Mouse (Mus musculus) forebrain, embryonic 13.5 days (tissue): Measurements from ENCODE around the gene Atoh8. TPM values are rescaled to one million over a fixed set of nuclear protein-coding genes. Genes with fewer than 3 reads are reported as not detected.

ENCODE experiments used
- ATAC-seq: fragments of 200-750 bp; cut with Nextera tagmentation; 2 replicates; pipeline ENCODE4 v1.8.0; 2017
- H3K27ac ChIP-seq: fragments of 300-500 bp; sonication (generic); 2 replicates; pipeline ENCODE4 v1.5.1; 2015; ENCODE audit warnings: inconsistent platforms, mild to moderate bottlenecking, moderate library complexity
- H3K27me3 ChIP-seq: fragments of 300-500 bp; sonication (generic); 2 replicates; pipeline ENCODE4 v1.6.1; 2015; ENCODE audit warnings: mild to moderate bottlenecking, inconsistent platforms
- H3K36me3 ChIP-seq: fragments of 300-500 bp; sonication (generic); 2 replicates; pipeline ENCODE4 v1.6.1; 2015; ENCODE audit warnings: mild to moderate bottlenecking, inconsistent platforms; ENCODE audit not compliant: poor library complexity, severe bottlenecking
- H3K4me1 ChIP-seq: fragments of 300-500 bp; sonication (generic); 2 replicates; pipeline ENCODE4 v1.6.1; 2015; ENCODE audit warnings: inconsistent platforms
- H3K4me2 ChIP-seq: fragments of 300-500 bp; sonication (generic); 2 replicates; pipeline ENCODE4 v1.6.1; 2015; ENCODE audit warnings: inconsistent platforms, mild to moderate bottlenecking, moderate library complexity
- H3K4me3 ChIP-seq: fragments of 300-500 bp; sonication (generic); 2 replicates; pipeline ENCODE4 v1.5.1; 2015; ENCODE audit warnings: mild to moderate bottlenecking, inconsistent platforms
- H3K9ac ChIP-seq: fragments of 300-500 bp; sonication (generic); 2 replicates; pipeline ENCODE4 v1.6.1; 2015; ENCODE audit warnings: mild to moderate bottlenecking, inconsistent platforms
- H3K9me3 ChIP-seq: fragments of 300-500 bp; sonication (generic); replicated peaks from 2 replicates; pipeline ENCODE4 v1.6.1; 2016; ENCODE audit warnings: inconsistent platforms
- WGBS: fragments of 180-500 bp; shearing (Covaris S2); methylation state at CpG from one replicate; pipeline ENCODE4 v1.1.7; 2015; 5-methylcytosine and 5-hydroxymethylcytosine counted together
- polyA plus RNA-seq: library from polyadenylated mRNA; unstranded; fragments of >200 nt; fragmentation: Nextera tagmentation; extraction: Ambion mirVana; gene quantifications from 2 replicates; pipeline ENCODE4 v1.2.1, GENCODE M21; 2015

Gene Atoh8
- polyA plus RNA-seq, 1 experiment from 2014 or later: 2.9 TPM

DNA sequence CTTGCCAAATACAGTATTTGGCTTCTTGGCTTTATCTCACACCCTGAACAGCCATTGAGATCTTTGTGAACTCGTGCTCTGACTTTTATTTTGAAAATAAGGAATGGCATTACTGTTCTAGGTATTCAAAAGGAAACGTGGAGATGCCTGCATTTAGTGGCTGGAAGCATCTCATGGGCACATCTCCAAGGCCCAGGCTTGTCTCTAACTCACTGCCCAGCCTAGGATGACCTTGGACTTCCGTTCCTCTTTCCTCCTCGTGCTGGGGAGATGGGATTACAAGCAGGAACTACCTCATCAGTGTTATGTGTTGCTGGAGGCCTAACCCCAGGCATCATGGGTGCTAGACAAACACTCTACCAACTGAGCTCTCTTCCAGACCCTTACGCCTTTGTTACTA is 32.1 kb downstream of the Atoh8 start:
- no peak for ATAC-seq
- Histone ChIP-seq H3K9me3 (no peaks in the 10 kb centered on the region), H3K4me1 (peaks cover 5% of the 10 kb centered on the region; the same call in 1 of the 2 replicates), H3K27ac (no peak overlapping the region), H3K9ac (no peak overlapping the region), H3K4me2 (no peak overlapping the region), H3K4me3 (no peak overlapping the region), H3K27me3 (no peaks in the 10 kb centered on the region), H3K36me3 (peaks cover 5% of the 10 kb centered on the region; the same call in 1 of the 2 replicates)
- 78% methylated on average over 5 of the region's 5 CpGs for WGBS

DNA sequence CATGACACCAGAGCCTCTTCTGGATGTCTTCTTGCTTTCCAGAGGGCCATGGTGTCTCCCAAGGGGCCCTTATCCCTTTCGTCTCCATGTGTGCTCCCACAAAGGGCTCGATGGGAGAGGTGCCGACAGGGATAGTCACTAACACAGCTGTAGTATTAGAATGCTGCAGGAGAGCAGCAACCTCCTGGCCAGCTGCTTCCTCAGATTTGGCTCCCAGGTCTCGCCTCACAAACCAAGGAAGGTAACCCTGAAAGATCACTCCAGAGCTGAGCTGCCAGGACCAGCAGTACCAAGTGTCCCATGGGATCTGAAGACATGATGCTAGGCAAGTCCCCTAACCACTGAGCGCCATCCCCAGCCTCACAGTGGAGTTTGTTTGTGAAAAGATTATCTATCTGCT is 32.6 kb downstream of the Atoh8 start:
- Histone ChIP-seq H3K4me3 (no peak overlapping the region), H3K9me3 (no peaks in the 10 kb centered on the region), H3K4me2 (no peak overlapping the region), H3K36me3 (peaks cover 5% of the 10 kb centered on the region; the same call in 1 of the 2 replicates), H3K27me3 (no peaks in the 10 kb centered on the region), H3K4me1 (peaks cover 5% of the 10 kb centered on the region; the same call in 1 of the 2 replicates), H3K9ac (no peak overlapping the region), H3K27ac (no peak overlapping the region)
- ATAC-seq: no peak
- WGBS: 88% methylated on average over 5 of the region's 5 CpGs

DNA sequence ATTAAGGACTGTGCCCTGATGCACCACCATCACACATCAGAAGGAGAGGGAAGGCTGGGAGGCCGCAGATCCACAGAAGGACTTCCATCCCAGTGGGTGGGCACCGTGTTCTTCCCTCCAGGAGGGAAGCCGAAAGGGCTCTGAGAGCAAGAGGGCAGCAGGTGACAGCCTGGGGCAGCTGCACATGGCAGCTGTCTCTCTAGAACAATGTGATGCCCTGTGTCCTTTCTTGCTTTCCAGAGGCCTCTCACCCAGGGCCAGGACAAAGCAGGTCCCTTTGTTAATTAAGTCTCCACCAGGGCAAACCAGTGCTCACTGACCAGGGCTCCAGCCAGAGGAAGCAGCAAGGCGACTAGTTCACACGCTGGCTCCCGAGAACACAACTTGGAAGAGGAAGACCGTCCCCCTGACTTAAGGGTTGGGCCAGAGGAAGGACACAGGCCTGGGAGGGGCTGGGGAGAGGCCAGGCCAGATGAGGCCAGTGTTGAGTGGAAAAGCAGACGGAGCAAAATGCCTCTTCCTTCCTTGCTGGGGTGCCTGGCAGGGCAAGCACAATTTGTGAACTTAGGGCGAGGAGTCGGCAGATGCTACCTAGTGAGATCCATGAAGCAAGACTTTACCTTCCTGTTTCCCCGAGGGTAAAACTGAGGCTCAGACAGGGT is 34.7 kb downstream of the Atoh8 start:
- peaks cover 5% of the 10 kb centered on the region; the same call in 1 of the 2 replicates for H3K4me1 ChIP-seq
- 55% methylated on average over 11 of the region's 11 CpGs for WGBS
- H3K4me2 ChIP-seq: no peak overlapping the region
- no peaks in the 10 kb centered on the region for H3K36me3 ChIP-seq
- no peak for ATAC-seq
- no peak overlapping the region for H3K9ac ChIP-seq
- no peak overlapping the region for H3K27ac ChIP-seq
- no peaks in the 10 kb centered on the region for H3K9me3 ChIP-seq
- no peaks in the 10 kb centered on the region for H3K27me3 ChIP-seq
- no peak overlapping the region for H3K4me3 ChIP-seq

- H3K4me3 ChIP-seq: no peak overlapping the region
- H3K9me3 ChIP-seq: peaks cover 3% of the 10 kb centered on the region; the same call in 1 of the 2 replicates
- no peak overlapping the region for H3K4me2 ChIP-seq
- no peak overlapping the region for H3K27ac ChIP-seq
- ATAC-seq: no peak
- H3K4me1 ChIP-seq: peaks cover 5% of the 10 kb centered on the region; the same call in 1 of the 2 replicates
- H3K27me3 ChIP-seq: no peaks in the 10 kb centered on the region
- H3K36me3 ChIP-seq: no peaks in the 10 kb centered on the region
- no peak overlapping the region for H3K9ac ChIP-seq
These were observed 37.9 kb downstream of the Atoh8 start for GRCm38 (mm10) chr6:72197515-72197914.

GRCm38 (mm10) chr6:72196660-72197059 is 38.7 kb downstream of the Atoh8 start:
- Histone ChIP-seq H3K27ac (no peak overlapping the region), H3K4me3 (no peak overlapping the region), H3K27me3 (peaks cover under 1% of the 10 kb centered on the region; the same call in 1 of the 2 replicates), H3K9me3 (peaks cover 3% of the 10 kb centered on the region; the same call in 1 of the 2 replicates), H3K9ac (no peak overlapping the region), H3K36me3 (no peaks in the 10 kb centered on the region), H3K4me2 (no peak overlapping the region), H3K4me1 (peaks cover 5% of the 10 kb centered on the region; the same call in 1 of the 2 replicates)
- WGBS: 93% methylated on average over 3 of the region's 3 CpGs
- ATAC-seq: no peak

GRCm38 (mm10) chr6:72190577-72190976 is 44.8 kb downstream of the Atoh8 start:
- H3K27me3 ChIP-seq: peaks cover 33% of the 10 kb centered on the region
- H3K27ac ChIP-seq: no peak overlapping the region
- 69% methylated on average over 5 of the region's 5 CpGs for WGBS
- H3K4me2 ChIP-seq: no peak overlapping the region
- H3K9ac ChIP-seq: no peak overlapping the region
- no peaks in the 10 kb centered on the region for H3K36me3 ChIP-seq
- peaks cover 2% of the 10 kb centered on the region; the same call in 1 of the 2 replicates for H3K9me3 ChIP-seq
- H3K4me3 ChIP-seq: no peak overlapping the region
- no peak for ATAC-seq
- peaks cover 13% of the 10 kb centered on the region for H3K4me1 ChIP-seq

DNA sequence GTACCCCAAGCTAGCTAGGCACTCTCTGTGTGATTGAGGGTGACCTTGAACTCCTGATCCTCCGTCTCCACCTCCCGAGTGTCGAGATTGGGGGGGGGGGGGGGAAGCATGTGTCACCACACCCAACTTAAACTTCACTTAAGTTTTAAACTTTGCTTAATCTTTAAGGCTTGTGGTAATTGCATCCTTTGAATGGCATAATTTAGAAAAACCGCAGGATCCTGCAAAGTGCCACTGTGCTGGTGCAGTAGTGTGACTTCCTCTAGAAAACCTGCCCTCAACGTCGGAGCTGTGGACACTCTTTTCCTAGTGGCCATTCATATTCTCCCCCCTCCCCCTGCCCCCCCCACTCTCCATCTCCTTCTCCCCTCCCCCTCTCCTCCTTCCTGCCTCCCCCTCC is 45.3 kb downstream of the Atoh8 start:
- Histone ChIP-seq H3K9me3 (no peaks in the 10 kb centered on the region), H3K27me3 (peaks cover 33% of the 10 kb centered on the region), H3K27ac (no peak overlapping the region), H3K4me3 (no peak overlapping the region), H3K9ac (no peak overlapping the region), H3K4me1 (peaks cover 13% of the 10 kb centered on the region), H3K4me2 (no peak overlapping the region), H3K36me3 (no peaks in the 10 kb centered on the region)
- 37% methylated on average over 6 of the region's 6 CpGs for WGBS
- ATAC-seq: no peak

GRCm38 (mm10) chr6:72189061-72189863 is 46.1 kb downstream of the Atoh8 start:
- WGBS: 4% methylated on average over 29 of the region's 29 CpGs
- Histone ChIP-seq H3K27me3 (peaks cover 40% of the 10 kb centered on the region), H3K4me1 (peaks cover 13% of the 10 kb centered on the region), H3K36me3 (no peaks in the 10 kb centered on the region), H3K9me3 (no peaks in the 10 kb centered on the region), H3K27ac (no peak overlapping the region), H3K9ac (peak overlapping the region; percentile 45), H3K4me3 (peak overlapping the region; percentile 16), H3K4me2 (peak overlapping the region; percentile 63)
- ATAC-seq: peak; percentile 45

GRCm38 (mm10) chr6:72186809-72187208 is 48.6 kb downstream of the Atoh8 start:
- no peaks in the 10 kb centered on the region for H3K9me3 ChIP-seq
- H3K4me3 ChIP-seq: no peak overlapping the region
- WGBS: 76% methylated on average over 6 of the region's 6 CpGs
- peaks cover 42% of the 10 kb centered on the region for H3K27me3 ChIP-seq
- ATAC-seq: no peak
- no peak overlapping the region for H3K4me2 ChIP-seq
- H3K9ac ChIP-seq: no peak overlapping the region
- peaks cover 16% of the 10 kb centered on the region for H3K4me1 ChIP-seq
- no peak overlapping the region for H3K27ac ChIP-seq
- no peaks in the 10 kb centered on the region for H3K36me3 ChIP-seq

DNA sequence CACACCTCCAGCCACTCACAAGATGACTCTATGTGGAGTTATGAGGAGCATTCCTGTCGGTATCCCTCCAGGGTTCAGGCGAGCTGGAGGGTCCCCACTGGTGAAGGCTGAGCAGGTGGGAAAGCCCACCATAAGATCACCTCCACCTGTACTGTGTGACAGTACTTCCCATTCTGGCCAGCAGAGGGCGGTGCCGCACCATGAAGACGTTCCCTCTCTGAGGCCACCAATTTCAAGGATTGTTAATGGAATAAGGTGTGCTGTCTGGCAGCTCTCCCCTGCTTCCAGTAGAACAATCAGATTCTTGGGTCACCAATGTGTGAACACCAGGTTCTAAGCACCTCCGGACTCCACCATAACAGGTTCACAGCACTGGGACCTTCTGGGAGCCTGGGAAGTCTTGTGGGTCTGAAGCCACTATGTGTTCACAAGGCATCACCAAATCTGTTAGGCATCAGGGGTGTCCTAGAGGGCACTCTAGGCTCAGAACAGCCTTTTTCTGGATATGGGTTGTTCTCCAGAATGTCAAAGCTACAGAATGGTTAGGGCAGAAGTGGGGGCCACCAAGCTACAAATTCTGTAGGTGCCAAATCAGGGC is 49.4 kb downstream of the Atoh8 start:
- no peaks in the 10 kb centered on the region for H3K36me3 ChIP-seq
- H3K9ac ChIP-seq: no peak overlapping the region
- 4% methylated on average over 6 of the region's 6 CpGs for WGBS
- H3K9me3 ChIP-seq: no peaks in the 10 kb centered on the region
- H3K4me3 ChIP-seq: no peak overlapping the region
- no peak overlapping the region for H3K27ac ChIP-seq
- ATAC-seq: peak; percentile 75
- no peak overlapping the region for H3K4me2 ChIP-seq
- peaks cover 16% of the 10 kb centered on the region for H3K4me1 ChIP-seq
- peaks cover 38% of the 10 kb centered on the region for H3K27me3 ChIP-seq

DNA sequence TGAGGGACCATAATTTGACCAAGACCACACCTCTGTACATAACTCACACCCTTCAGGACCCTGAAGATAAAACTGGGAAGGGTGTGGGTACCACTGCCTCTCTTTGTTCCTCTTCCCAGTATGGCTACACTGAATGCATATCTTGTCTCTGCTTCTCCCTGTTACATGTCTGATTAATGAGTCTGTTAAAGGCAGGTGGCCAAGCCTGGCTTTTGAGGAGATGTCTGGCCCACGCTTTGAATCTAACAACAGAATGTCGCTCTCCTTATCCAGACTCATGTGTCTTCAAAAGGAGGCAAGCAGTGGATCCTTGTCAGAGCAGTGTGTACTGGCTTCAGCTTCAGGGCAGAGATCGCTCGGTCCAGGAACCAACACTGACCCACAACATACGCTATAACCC is 50.8 kb downstream of the Atoh8 start:
- H3K9ac ChIP-seq: no peak overlapping the region
- H3K9me3 ChIP-seq: no peaks in the 10 kb centered on the region
- no peak overlapping the region for H3K27ac ChIP-seq
- H3K4me3 ChIP-seq: no peak overlapping the region
- H3K36me3 ChIP-seq: no peaks in the 10 kb centered on the region
- peaks cover 28% of the 10 kb centered on the region for H3K27me3 ChIP-seq
- WGBS: 84% methylated on average over 5 of the region's 5 CpGs
- ATAC-seq: no peak
- peaks cover 14% of the 10 kb centered on the region for H3K4me1 ChIP-seq
- no peak overlapping the region for H3K4me2 ChIP-seq
